Mouse (Mus musculus) CH12.LX (cell line): Measurements from ENCODE around the gene Pomt2.

Experiments used
- CTCF ChIP-seq, 2 experiments: IDR thresholded peaks in 1 of 2; conservative IDR thresholded peaks in 1 of 2; 2 replicates each; pipeline ENCODE4 v1.5.1; 2011 to 2012; ENCODE audit warnings: low read depth in 2 of 2, low read length in 2 of 2, improper control_type of control experiment in 1 of 2, inconsistent platforms in 1 of 2, mild to moderate bottlenecking in 1 of 2, moderate library complexity in 1 of 2
- ELF1 ChIP-seq: IDR thresholded peaks from 2 replicates; pipeline ENCODE4 v1.6.1; 2014; ENCODE audit warnings: low read depth, mild to moderate bottlenecking, inconsistent platforms, low read length, improper control_type of control experiment
- EP300 ChIP-seq: IDR thresholded peaks from 2 replicates; pipeline ENCODE4 v1.6.1; 2011; ENCODE audit warnings: low read length, improper control_type of control experiment
- GABPA ChIP-seq: IDR thresholded peaks from 2 replicates; pipeline ENCODE4 v1.6.1; 2012; ENCODE audit warnings: low read depth, low read length, improper control_type of control experiment, inconsistent platforms; ENCODE audit not compliant: insufficient replicate concordance
- JUND ChIP-seq: conservative IDR thresholded peaks from 2 replicates; pipeline ENCODE4 v1.6.1; 2011; ENCODE audit warnings: low read depth, low read length, improper control_type of control experiment
- KAT2A ChIP-seq: IDR thresholded peaks from 2 replicates; pipeline ENCODE4 v1.6.1; 2012; ENCODE audit warnings: low read length, improper control_type of control experiment, inconsistent platforms; ENCODE audit not compliant: insufficient replicate concordance
- MXI1 ChIP-seq: IDR thresholded peaks from 2 replicates; pipeline ENCODE4 v1.6.1; 2011; ENCODE audit warnings: mild to moderate bottlenecking, low read depth, low read length, improper control_type of control experiment
- POLR2A ChIP-seq: IDR thresholded peaks from 2 replicates; pipeline ENCODE4 v1.6.1; 2011; ENCODE audit warnings: low read depth, mild to moderate bottlenecking, improper control_type of control experiment, low read length
- POLR2AphosphoS2 ChIP-seq: IDR thresholded peaks from 2 replicates; pipeline ENCODE4 v1.6.1; 2011; ENCODE audit warnings: low read depth, low read length, improper control_type of control experiment

DNA sequence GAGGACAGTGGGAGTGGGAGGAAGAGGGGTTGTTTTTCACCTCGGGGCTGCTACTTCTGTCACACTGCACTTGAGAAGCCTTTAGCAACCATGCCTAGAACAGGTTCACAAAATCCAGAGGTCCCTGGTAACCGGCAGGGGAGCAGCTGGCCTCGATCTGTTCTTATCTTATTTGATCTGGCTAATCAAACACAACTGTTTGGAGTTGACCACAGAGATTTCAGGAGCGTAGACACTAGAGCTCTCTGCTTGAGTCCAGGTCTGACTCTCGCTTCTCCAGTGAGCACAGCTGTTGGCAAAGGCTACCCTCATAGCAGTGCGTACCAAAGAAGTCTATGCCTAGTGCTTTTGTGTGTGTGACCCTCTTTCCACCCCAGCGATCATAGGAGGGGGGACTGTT is 10.3 kb upstream of the Pomt2 start:
- no peak for TF ChIP-seq CTCF (conservative IDR thresholded peaks at IDR 0.05 in 1 of 2, IDR thresholded peaks at IDR 0.05 in 1 of 2; ENCODE audit: low read depth in 2 of 2, low read length in 2 of 2)
- TF ChIP-seq JUND: no peak
- no peak for TF ChIP-seq GABPA
- no peak for TF ChIP-seq EP300
- TF ChIP-seq ELF1: no peak
- no peak for TF ChIP-seq KAT2A
- TF ChIP-seq POLR2A: no peak
- no peak for TF ChIP-seq MXI1
- no peak for TF ChIP-seq POLR2AphosphoS2
